Mouse (Mus musculus) skeletal muscle tissue, adult 2 months (tissue): Measurements from ENCODE around the gene Pxdc1.

Experiments used
- DNase-seq: peaks from one replicate; pipeline ENCODE4 v3.0.0-alpha.2; 2012; ENCODE audit warnings: low read depth, low spot score

Pxdc1 gene

GRCm38 (mm10) chr13:34653391-34653790 is at the start of gene Pxdc1:
Gene Pxdc1, minus strand, starts transcription at chr13:34653486.
- no peak for DNase-seq

GRCm38 (mm10) chr13:34700630-34701029 is 47.3 kb upstream of the Pxdc1 start:
- no peak for DNase-seq

GRCm38 (mm10) chr13:34700091-34700490 is 46.8 kb upstream of the Pxdc1 start:
- DNase-seq: no peak

- DNase-seq: no peak
These were observed 43.5 kb upstream of the Pxdc1 start for GRCm38 (mm10) chr13:34696734-34697332.

- DNase-seq: no peak
These were observed 39.8 kb upstream of the Pxdc1 start for GRCm38 (mm10) chr13:34693111-34693510.

- DNase-seq: no peak
These were observed 37.8 kb upstream of the Pxdc1 start for GRCm38 (mm10) chr13:34691049-34691448.

- no peak for DNase-seq
These were observed 31.9 kb upstream of the Pxdc1 start for GRCm38 (mm10) chr13:34685008-34685765.

- no peak for DNase-seq
These were observed 30.6 kb upstream of the Pxdc1 start for GRCm38 (mm10) chr13:34683762-34684488.

GRCm38 (mm10) chr13:34683270-34683669 is 30.0 kb upstream of the Pxdc1 start:
- DNase-seq: no peak

- DNase-seq: no peak
These were observed 23.2 kb upstream of the Pxdc1 start for GRCm38 (mm10) chr13:34676507-34676906.

- no peak for DNase-seq
These were observed 22.6 kb upstream of the Pxdc1 start for GRCm38 (mm10) chr13:34675847-34676383.

GRCm38 (mm10) chr13:34673354-34673753 is 20.1 kb upstream of the Pxdc1 start:
- no peak for DNase-seq

- DNase-seq: no peak
These were observed 16.9 kb upstream of the Pxdc1 start for GRCm38 (mm10) chr13:34669919-34670865.

GRCm38 (mm10) chr13:34667197-34667596 is 13.9 kb upstream of the Pxdc1 start:
- no peak for DNase-seq

GRCm38 (mm10) chr13:34665074-34665473 is 11.8 kb upstream of the Pxdc1 start:
- no peak for DNase-seq

- no peak for DNase-seq
These were observed 10.5 kb upstream of the Pxdc1 start for GRCm38 (mm10) chr13:34663762-34664161.

- no peak for DNase-seq
These were observed 6.2 kb upstream of the Pxdc1 start for GRCm38 (mm10) chr13:34659507-34659906.

- DNase-seq: no peak
These were observed 3.1 kb upstream of the Pxdc1 start for GRCm38 (mm10) chr13:34656351-34656750.

GRCm38 (mm10) chr13:34652353-34653241 is 689 bp downstream of the Pxdc1 start:
- peak; percentile 54 for DNase-seq

GRCm38 (mm10) chr13:34652016-34652352 is 1.3 kb downstream of the Pxdc1 start:
- no peak for DNase-seq
